Mouse (Mus musculus) hindlimb bud, embryonic 11.5 days (tissue): ENCODE results near the gene Fkbp10.

ENCODE experiments used
- DNase-seq: peaks from one replicate; pipeline ENCODE4 v3.0.0-alpha.2; 2012; ENCODE audit warnings: low read depth, low spot score; ENCODE audit errors: extremely low spot score

The Fkbp10 gene

DNA sequence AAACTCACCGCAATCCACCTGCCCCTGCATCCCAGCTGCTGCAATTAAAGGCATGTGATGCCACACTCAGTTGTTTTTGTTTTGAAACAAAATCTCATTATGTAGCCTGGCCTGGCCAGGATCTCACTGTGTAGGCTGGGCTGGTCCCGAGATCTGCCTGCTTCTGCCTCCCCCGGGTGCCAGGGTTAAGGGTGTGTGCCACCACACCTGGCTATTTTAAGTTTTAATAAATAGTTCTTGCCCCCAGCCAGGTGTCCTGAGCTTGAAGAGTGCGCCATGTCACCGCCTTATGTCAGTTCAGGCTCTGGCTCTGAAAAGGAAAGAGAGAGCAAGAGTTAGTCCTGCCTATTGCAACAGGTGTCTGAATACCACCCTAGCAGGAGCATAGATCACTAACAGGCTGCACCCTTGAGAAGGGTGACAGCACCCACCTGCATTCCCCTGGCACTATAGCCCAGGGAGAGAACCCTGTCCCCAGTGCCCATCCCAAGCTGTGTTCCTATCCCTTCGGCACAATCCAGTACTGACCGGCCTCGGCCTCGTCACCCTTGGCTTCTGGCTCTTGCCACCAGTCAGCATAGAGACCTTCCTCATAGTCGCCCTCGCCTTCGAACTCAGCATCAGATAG, 6.5 kb upstream of the Fkbp10 start:
- no peak for DNase-seq

DNA sequence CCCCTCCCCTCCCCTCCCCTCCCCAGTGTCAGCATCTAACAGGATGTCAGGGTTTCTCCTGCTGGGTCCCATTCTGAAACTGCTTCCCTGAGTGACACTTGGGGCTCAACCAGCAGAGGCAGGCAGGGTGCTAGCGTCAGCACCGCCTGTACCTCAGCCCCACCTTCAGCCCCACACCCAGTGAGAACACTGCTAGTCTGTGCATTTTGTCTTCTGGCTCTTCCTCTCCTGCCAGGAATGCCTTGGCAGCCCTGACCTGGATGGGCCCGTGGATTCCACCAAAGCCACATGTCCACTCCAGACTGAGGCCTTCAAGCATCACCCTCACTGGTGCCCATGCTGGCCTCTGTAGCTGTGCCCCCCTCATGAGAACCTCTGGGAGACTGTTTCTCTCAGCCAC, 5.8 kb upstream of the Fkbp10 start:
- DNase-seq: no peak

- DNase-seq: no peak
These were observed 3.8 kb upstream of the Fkbp10 start for GRCm38 (mm10) chr11:100411736-100412135.

DNA sequence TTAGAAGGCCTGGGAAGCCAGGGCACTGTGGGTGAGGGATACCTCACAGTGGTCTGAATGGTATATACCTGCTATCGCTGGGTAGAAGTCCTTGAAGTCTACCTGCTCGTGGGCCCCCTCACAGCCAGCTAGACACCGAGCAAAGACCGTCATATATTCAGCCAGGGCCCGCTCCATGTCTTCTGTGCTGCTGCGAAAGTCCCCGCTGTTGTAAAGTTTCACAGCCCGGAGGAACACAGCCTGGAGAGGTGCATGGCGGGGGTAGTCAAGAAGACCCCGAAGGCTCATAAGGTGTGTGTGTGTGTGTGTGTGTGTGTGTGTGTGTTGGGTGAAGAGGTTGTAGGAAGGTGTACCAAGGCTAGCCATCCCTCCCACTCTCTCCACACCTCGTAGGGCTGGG, 2.0 kb upstream of the Fkbp10 start:
- DNase-seq: no peak

DNA sequence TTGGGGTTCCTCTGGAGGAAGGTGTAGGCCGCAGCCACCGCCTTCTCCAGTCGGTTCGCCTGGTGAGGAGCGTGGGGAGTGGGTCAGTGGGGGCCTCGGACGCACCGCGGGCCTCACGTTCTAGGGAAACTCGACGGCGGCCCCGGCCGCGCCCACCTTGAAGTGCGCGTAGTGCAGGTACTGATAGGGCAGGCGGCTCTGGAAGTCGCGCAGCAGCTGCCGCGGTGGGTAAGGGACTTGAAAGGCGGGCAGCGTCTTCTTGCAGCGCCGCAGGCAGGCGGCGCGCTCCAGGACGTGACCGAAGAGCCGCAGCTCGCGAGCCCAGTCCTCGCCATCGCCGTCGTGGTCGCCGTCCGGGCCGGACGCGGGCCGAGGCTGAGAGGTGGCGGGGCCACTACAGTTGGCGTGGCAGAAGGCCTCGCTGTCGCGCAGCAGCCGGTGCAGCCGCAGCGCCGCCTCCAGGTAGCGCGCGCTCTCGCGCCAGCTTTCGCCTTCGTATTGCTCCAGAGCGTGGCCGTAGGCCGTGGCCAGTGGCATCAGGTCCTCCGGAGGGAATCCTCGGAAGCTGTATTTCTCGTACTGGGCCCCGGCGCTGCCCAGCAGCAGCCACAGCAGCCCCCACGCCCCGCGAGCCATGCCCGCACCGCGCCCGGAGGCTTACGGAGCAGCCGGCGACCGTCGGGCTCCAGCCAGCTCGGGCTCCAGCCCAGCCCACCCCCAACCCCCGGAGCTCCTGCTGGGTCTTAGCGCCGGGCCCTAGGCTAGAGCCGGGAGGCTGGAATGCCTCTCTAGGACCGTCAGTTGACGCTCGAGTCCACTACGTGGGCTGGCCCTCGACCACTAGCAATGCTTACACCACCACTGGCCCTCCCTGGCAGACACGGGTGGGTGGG, 1.2 kb upstream of the Fkbp10 start, which contains the start of gene P3h4:
Gene P3h4 (minus strand): TSS at position 816 of the 893 bp plus-strand sequence.
- DNase-seq: no peak

- DNase-seq: no peak
These were observed 6.0 kb downstream of the Fkbp10 start for GRCm38 (mm10) chr11:100421537-100421936.

- DNase-seq: no peak
These were observed 8.3 kb downstream of the Fkbp10 start for GRCm38 (mm10) chr11:100423836-100424235.

DNA sequence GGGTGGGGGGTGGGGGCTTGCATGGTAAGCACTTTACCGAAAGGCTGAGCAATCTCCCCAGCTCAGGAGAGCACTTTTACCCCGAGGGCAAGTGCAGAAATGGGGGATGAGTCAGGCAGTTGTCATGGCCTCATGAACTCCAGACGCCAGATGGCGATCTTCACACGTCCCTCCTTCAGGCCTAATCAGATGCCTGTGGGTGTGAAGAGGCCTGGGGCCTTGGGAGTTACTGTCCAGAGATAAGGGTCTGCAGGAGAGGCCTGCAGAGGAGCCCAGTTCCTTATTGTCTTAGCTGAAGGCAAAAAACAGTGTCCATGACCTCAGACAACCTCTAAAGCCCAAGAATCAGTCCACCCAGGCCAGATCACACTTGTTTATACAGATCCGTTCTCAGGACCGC, 10.4 kb downstream of the Fkbp10 start:
- DNase-seq: peak; percentile 53

DNA sequence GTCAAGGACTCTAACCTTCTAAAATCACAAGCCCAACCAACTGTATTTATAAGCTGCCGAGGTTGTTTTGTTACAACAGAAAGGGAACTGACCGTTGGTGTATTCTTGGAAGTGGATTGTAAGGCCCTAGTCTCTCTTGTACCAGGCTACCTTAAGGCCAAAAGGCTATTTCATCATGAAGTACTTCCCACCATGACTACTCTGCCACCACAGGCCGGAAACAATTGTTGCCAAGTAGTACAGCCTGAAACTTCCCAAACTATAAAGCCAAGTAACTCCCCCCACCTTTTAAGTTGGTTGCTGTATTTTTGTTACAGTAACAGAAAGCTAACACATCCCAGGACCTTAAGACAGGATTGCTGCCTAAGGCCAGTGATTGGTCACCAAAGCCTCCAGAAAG, 11.3 kb downstream of the Fkbp10 start:
- DNase-seq: no peak

- no peak for DNase-seq
These were observed 13.2 kb downstream of the Fkbp10 start for GRCm38 (mm10) chr11:100428612-100429199.

DNA sequence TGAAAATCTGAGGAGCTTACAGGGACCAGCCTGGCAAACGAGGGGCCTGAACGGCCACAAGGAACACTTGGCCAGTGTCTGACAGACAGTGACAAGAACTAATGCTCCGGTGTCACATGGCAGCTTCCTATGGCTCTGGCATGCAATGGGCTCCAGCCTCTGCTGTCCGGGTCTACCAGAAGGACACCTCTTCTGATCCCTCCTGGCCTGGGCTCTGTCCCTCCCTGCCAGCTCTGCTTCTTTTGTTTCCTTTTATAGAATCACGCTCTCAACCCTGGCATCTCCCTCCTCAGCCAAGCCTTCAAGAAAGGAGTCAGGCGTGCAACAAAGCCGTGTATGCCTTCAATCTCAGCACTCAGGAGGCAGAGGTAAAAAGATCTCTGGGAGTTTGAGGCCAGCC, 14.6 kb downstream of the Fkbp10 start:
- DNase-seq: no peak

- no peak for DNase-seq
These were observed 16.5 kb downstream of the Fkbp10 start for GRCm38 (mm10) chr11:100432002-100432401.

- DNase-seq: no peak
These were observed 20.3 kb downstream of the Fkbp10 start for GRCm38 (mm10) chr11:100435678-100436246.

DNA sequence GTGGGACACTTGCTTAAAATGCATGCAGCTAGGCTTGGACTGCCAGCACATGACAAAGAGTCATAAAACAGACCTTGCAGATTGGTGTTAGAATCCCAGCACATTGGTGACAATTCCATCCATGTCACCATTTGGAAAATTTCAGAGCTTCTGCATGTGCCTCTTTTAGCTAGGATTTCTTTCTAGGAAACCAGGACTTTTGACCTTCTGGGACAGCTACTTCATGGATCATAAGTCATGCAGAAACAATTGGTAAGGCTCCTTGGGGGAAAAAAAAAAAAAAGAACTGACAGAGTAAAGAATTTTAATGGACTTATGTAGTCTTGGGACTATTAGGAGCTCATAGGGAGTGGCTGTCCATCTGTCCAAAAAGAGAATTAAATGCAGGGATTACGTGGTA, 22.4 kb downstream of the Fkbp10 start:
- no peak for DNase-seq

DNA sequence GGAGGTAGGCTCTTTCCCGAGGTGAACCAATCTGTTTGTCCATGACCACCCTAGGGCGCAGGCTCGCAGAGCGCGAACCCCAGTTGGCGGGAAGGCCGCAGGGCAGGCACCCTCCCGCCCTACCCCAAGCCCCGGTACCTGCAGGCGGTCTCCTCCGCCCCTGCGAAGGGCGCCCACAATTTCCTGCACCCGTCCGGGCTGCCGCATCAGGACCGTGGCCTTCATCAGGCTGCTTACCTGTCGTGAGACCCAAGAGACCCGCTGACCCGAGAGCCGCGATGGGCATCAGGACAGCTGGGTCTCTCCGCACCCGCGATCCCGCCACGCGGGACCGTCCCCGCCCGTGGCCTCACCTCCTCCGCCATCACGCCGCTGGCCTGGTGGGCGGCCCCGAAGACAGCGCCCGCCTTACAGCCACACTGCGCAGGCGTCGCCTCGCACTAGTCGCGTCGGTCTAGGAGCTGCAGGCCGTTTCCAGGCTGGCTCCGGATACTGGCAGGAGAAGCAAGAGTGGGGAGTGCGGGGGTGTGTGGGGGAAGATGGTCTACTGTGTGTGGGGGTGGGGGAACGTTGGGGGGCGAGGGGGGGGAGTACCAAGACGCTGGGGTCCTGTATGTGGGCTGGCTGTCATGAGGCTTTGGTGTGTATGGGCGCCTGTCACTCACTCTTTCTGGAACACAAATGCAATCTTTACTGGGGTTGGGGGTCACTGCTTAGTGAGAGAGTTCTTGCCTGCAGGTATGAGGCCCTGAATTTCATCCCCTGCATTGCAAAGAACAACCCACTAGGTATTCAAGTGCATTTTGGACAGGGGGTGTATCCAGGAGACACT, 25.4 kb downstream of the Fkbp10 start:
- no peak for DNase-seq

GRCm38 (mm10) chr11:100441797-100442196, 26.3 kb downstream of the Fkbp10 start, which contains the start of the genes Nt5c3b and Klhl10:
TSS of gene Nt5c3b (minus strand) at chr11:100441808.
TSS of gene Klhl10 (plus strand) at chr11:100441917.
- DNase-seq: no peak

DNA sequence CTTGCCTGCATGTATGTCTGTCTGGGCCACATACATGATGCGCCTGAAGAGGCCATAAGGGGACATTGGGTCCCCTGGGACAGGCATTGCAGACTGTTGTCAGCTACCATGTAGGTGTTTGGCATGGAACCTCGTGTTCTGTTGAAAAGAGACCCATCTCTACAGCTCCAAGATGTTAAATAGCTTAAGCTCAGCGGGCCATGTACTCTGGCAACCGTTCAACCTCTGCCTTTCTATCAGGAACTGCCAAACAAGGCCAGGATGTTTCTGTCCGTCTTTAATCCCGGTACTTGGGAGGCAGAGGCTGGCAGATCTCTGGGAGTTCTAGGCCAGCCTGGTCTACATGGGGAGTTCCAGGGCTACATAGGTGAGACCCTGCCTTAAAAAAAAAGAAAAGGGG, 27.1 kb downstream of the Fkbp10 start:
- DNase-seq: no peak

- DNase-seq: no peak
These were observed 41.8 kb downstream of the Fkbp10 start for GRCm38 (mm10) chr11:100457247-100457646.

DNA sequence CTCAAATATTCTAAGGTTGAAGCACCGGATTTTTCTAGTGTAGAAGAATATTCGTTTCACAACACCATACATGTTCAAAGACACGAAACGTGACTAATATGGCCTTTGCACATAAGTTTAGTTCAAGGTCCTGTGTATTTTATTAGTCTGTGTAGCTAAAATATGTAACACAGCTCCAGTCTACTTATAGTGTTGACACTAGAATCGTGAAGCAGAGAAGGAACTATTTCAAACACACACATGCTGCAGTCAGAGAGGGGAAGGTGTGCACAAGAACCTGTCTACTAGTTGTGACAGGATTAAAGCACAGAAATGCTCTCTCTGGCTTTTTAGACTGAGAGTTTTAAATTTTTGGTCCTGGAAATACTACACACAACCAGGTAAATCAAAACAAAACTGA, 42.2 kb downstream of the Fkbp10 start:
- no peak for DNase-seq

DNA sequence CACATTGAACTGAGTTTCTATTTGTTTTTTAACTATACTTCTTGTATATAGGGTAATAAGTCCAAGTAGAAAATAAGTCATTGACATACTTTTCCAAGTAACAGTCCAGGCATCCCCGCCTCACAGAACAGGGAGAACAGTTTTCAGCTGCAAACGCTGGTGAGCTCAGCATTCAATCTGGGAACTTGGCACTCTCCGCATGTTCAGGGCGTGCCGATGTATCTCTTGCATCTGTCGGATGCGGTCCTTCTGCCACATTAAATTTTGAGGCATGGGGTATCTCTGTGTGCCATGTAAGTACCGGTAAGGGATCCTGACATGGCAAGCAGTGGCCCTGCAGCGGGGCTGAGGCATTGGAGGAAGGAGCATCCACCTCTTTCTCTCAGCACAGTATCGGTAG, 47.2 kb downstream of the Fkbp10 start:
- DNase-seq: no peak
